Mouse (Mus musculus): Measurements from ENCODE around the gene Dad1.

The Dad1 gene

DNA sequence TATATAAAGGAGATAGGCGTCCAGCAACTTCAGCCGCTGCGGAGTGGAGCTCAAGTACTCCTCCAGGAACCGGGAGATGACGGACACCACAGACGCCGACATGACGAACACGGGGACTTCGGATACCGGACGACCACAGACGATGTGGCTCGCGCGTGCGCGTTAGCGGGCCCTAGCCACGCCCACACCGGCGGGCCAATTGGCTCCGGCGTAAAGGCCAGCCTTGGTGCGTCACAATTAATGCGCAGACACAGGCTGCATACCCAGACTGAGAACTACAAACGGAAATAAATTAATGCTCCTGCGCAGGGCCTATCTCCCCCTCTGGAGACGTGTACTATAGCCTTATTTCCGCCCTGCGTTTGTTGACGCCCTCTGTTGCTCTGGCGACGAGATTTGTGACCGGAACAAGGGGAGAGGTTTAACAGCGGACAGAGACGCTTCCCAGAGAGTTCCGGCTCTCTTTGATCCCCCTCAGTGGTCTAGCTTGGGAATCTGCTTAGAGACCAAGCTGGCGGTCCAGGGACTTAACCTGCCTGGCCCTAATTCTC lies at the start of gene Dad1, which contains the start of gene Abhd4:
Gene Dad1, minus strand, starts transcription at position 364 of the 551 bp plus-strand sequence.
Gene Abhd4, plus strand, starts transcription at position 448 of the 551 bp plus-strand sequence.
- TF ChIP-seq NANOG (IDR thresholded peaks at IDR 0.05; ENCODE audit: borderline replicate concordance, low read length) = no peak
- Histone ChIP-seq H3K9me3 (ENCODE audit: low read length) (no peaks in the 10 kb centered on the region), H3K27me3 (ENCODE audit: insufficient read depth, low read length) (no peaks in the 10 kb centered on the region), H3K4me1 (replicated peaks; ENCODE audit: low read depth, low read length) (peaks cover 48% of the 10 kb centered on the region), H3K36me3 (ENCODE audit: insufficient read depth, low read length) (peaks cover 32% of the 10 kb centered on the region), H3K4me3 (replicated peaks; ENCODE audit: low read length) (peak within 1 kb of the TSS; percentile 98)

DNA sequence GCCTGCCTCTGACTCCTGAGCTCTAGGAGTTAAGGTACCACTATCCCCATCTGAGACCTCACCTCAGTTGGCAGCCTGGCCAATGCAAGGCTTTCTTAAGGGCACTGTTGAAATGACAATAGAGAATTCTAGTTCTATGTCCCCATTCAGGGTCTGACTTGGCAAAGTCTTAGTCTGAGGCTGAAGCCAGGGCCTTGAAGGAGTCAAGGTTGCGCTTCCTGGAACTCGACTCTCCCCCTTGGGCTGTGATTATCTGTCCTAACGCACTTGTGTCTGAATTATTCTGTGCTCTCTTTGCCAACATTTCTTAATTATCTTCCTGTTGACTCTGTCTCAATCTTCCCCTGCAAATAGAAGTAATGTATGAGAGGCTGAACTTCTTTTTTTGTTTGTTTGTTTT lies 46.8 kb upstream of the Dad1 start:
- no peak overlapping the region for H3K4me3 ChIP-seq (replicated peaks; ENCODE audit: low read length)
- H3K27me3 ChIP-seq (ENCODE audit: insufficient read depth, low read length) = no peaks in the 10 kb centered on the region
- no peaks in the 10 kb centered on the region for H3K4me1 ChIP-seq (replicated peaks; ENCODE audit: low read depth, low read length)
- no peak for TF ChIP-seq POU5F1 (IDR thresholded peaks at IDR 0.05; ENCODE audit: borderline replicate concordance, low read length)
- no peak for TF ChIP-seq CTCF (conservative IDR thresholded peaks at IDR 0.05; ENCODE audit: low read length)
- H3K36me3 ChIP-seq (ENCODE audit: insufficient read depth, low read length) = no peaks in the 10 kb centered on the region
- H3K9me3 ChIP-seq (ENCODE audit: low read length) = no peaks in the 10 kb centered on the region

DNA sequence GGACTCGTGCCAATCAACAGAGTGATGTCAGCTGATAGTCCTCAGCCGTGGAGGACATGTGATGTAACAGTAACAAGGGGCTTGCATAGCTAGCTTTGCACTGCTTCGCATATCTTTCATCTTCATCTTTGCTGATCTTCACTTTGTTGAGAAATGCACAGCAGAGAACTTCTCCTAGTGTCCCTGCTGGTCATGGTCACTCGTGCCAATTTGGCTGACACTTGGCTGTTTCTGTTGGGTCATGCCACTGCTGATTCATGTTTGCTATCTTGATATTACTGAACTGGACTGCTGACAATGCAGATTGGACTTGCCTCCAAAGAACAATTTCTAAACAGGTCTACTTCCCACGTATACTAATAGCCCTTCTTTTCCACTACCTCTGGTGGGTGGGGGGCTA lies 46.2 kb upstream of the Dad1 start:
- no peak for TF ChIP-seq POU5F1 (IDR thresholded peaks at IDR 0.05; ENCODE audit: borderline replicate concordance, low read length)
- no peak for TF ChIP-seq CTCF (conservative IDR thresholded peaks at IDR 0.05; ENCODE audit: low read length)
- TF ChIP-seq NANOG (IDR thresholded peaks at IDR 0.05; ENCODE audit: borderline replicate concordance, low read length) = no peak
- no peaks in the 10 kb centered on the region for H3K36me3 ChIP-seq (ENCODE audit: insufficient read depth, low read length)
- no peaks in the 10 kb centered on the region for H3K27me3 ChIP-seq (ENCODE audit: insufficient read depth, low read length)
- no peaks in the 10 kb centered on the region for H3K4me1 ChIP-seq (replicated peaks; ENCODE audit: low read depth, low read length)
- H3K9me3 ChIP-seq (ENCODE audit: low read length) = no peaks in the 10 kb centered on the region
- H3K4me3 ChIP-seq (replicated peaks; ENCODE audit: low read length) = no peak overlapping the region

DNA sequence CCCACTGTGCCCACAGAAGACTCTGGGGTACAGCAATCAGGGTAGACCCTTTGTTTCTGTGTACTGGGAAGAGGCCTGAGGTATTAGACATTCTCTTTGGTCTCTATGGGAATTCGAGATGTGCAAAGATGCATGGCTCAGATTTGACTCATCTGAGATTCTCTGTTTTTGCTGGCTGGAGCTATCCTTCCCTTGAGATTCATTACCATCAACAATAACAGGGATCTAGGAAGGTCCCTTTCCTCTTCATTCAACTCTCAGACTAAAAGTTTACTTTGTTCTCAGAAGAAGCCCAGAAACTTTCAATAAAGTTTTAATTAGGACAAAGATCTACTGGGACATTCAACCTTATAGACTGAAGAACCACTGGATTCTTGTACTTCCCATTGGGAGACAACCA lies 30.9 kb upstream of the Dad1 start, which contains the start of gene Olfr49:
Gene Olfr49, minus strand, starts transcription at position 101 of the 400 bp plus-strand sequence.
- Histone ChIP-seq H3K4me3 (replicated peaks; ENCODE audit: low read length) (no peak within 1 kb of the TSS), H3K27me3 (ENCODE audit: insufficient read depth, low read length) (0 out of 2 replicates have a peak, but pooled peaks cover 2% of the 10 kb centered on the region), H3K36me3 (ENCODE audit: insufficient read depth, low read length) (no peaks in the 10 kb centered on the region), H3K9me3 (ENCODE audit: low read length) (no peaks in the 10 kb centered on the region), H3K4me1 (replicated peaks; ENCODE audit: low read depth, low read length) (no peaks in the 10 kb centered on the region)
- TF ChIP-seq POU5F1 (IDR thresholded peaks at IDR 0.05; ENCODE audit: borderline replicate concordance, low read length) (no peak), NANOG (IDR thresholded peaks at IDR 0.05; ENCODE audit: borderline replicate concordance, low read length) (no peak), CTCF (conservative IDR thresholded peaks at IDR 0.05; ENCODE audit: low read length) (no peak)

DNA sequence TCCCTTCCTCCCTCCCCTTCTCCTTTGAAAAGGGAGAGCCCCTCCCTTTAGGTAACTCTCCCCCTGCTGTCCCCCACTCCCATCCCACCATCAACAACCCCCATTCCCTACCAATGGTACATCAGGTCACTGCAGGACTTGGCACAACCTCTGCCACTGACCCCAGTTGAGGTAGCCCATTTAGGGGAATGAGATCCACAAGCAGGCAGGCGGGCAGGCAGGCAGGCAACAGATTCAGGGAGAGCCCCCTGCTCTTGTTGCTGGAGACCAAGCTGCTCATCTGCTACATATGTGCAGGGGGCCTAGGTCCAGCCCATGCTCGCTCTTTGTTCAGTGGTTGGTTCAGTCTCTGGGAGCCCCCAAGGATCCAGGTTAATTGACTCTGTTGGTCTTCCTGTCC lies 22.5 kb upstream of the Dad1 start:
- no peaks in the 10 kb centered on the region for H3K27me3 ChIP-seq (ENCODE audit: insufficient read depth, low read length)
- H3K36me3 ChIP-seq (ENCODE audit: insufficient read depth, low read length) = no peaks in the 10 kb centered on the region
- TF ChIP-seq NANOG (IDR thresholded peaks at IDR 0.05; ENCODE audit: borderline replicate concordance, low read length) (no peak), CTCF (conservative IDR thresholded peaks at IDR 0.05; ENCODE audit: low read length) (no peak), POU5F1 (IDR thresholded peaks at IDR 0.05; ENCODE audit: borderline replicate concordance, low read length) (no peak)

DNA sequence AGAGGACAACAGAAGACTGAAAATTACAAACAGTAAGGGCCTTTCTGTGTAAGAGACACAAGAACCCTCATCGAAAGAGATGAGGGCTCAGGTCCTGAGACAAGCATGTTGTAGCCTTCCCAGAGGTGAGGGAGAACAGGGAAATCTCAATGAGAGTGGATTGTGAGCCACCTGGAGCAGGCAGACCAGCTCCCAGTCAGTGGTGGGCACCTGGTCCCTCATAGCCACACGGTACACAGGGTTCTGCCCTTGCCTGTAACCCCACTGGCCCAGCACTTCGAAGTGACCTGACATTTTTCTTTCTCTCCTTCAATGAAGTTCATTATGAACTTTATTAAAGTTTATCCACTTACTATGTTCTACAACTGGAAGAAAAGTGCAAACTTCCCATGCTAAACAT lies 18.8 kb upstream of the Dad1 start:
- no peaks in the 10 kb centered on the region for H3K4me1 ChIP-seq (replicated peaks; ENCODE audit: low read depth, low read length)
- no peaks in the 10 kb centered on the region for H3K27me3 ChIP-seq (ENCODE audit: insufficient read depth, low read length)
- TF ChIP-seq NANOG (IDR thresholded peaks at IDR 0.05; ENCODE audit: borderline replicate concordance, low read length) (no peak), CTCF (conservative IDR thresholded peaks at IDR 0.05; ENCODE audit: low read length) (no peak), POU5F1 (IDR thresholded peaks at IDR 0.05; ENCODE audit: borderline replicate concordance, low read length) (no peak)
- H3K36me3 ChIP-seq (ENCODE audit: insufficient read depth, low read length) = peaks cover 14% of the 10 kb centered on the region
- no peak overlapping the region for H3K4me3 ChIP-seq (replicated peaks; ENCODE audit: low read length)
- no peaks in the 10 kb centered on the region for H3K9me3 ChIP-seq (ENCODE audit: low read length)

More for the DNA sequence above, 22.5 kb upstream of the Dad1 start:
- H3K4me3 ChIP-seq (replicated peaks; ENCODE audit: low read length) = no peak overlapping the region
- H3K4me1 ChIP-seq (replicated peaks; ENCODE audit: low read depth, low read length) = no peaks in the 10 kb centered on the region
- no peaks in the 10 kb centered on the region for H3K9me3 ChIP-seq (ENCODE audit: low read length)

DNA sequence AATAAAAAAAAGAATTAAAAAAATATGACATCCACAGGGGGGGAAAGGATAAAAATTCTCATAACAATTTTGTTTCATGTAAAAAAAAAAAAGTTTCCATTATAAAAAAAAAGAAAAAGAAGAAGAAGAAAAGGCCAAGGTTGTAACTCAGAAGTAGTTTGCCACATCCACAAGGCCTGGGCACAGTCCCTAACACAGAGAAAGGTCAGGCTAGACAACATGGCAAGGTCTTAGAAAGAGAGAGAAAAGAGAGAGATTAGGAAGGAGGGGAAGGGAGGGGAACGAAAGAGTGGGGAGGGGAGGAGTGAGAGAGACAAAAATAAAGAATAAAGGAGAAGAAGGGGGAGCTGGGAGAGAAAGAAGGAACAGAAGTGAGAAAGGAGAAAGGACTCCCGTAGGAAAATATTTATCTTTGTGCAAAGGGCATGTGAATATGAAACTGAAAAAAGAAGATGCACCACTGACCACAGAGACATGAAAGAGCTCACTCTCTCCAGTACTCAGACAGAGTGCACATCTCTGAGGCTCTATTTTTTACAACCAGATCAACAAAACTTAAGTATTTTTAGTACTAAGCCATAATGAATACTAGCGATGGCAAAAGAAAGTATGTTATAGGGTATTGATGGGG lies 18.2 kb upstream of the Dad1 start:
- no peaks in the 10 kb centered on the region for H3K27me3 ChIP-seq (ENCODE audit: insufficient read depth, low read length)
- H3K4me3 ChIP-seq (replicated peaks; ENCODE audit: low read length) = no peak overlapping the region
- TF ChIP-seq POU5F1 (IDR thresholded peaks at IDR 0.05; ENCODE audit: borderline replicate concordance, low read length) = no peak
- no peak for TF ChIP-seq NANOG (IDR thresholded peaks at IDR 0.05; ENCODE audit: borderline replicate concordance, low read length)
- TF ChIP-seq CTCF (conservative IDR thresholded peaks at IDR 0.05; ENCODE audit: low read length) = no peak
- H3K4me1 ChIP-seq (replicated peaks; ENCODE audit: low read depth, low read length) = no peaks in the 10 kb centered on the region
- H3K9me3 ChIP-seq (ENCODE audit: low read length) = no peaks in the 10 kb centered on the region
- peaks cover 20% of the 10 kb centered on the region for H3K36me3 ChIP-seq (ENCODE audit: insufficient read depth, low read length)

DNA sequence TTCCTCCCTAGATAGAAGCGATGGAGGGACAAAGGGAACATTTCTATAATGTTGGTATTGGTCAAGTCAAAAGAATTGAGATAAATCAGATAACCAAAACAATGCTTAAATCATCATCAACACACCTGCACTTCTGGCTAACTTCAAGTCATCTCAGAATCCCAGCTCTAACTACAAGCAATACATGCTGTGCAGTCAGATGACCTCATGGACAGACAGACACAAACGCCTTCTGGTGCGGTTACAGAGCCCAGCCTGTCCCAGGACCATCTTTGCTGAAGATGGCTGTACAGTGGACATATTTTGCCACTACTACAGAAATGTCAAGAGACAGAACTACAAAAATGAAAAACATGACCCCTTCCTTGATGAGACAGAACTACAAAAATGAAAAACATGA lies 16.5 kb upstream of the Dad1 start:
- Histone ChIP-seq H3K9me3 (ENCODE audit: low read length) (no peaks in the 10 kb centered on the region), H3K4me1 (replicated peaks; ENCODE audit: low read depth, low read length) (peaks cover 6% of the 10 kb centered on the region), H3K27me3 (ENCODE audit: insufficient read depth, low read length) (no peaks in the 10 kb centered on the region), H3K36me3 (ENCODE audit: insufficient read depth, low read length) (peaks cover 31% of the 10 kb centered on the region), H3K4me3 (replicated peaks; ENCODE audit: low read length) (no peak overlapping the region)
- TF ChIP-seq POU5F1 (IDR thresholded peaks at IDR 0.05; ENCODE audit: borderline replicate concordance, low read length) (no peak), NANOG (IDR thresholded peaks at IDR 0.05; ENCODE audit: borderline replicate concordance, low read length) (no peak), CTCF (conservative IDR thresholded peaks at IDR 0.05; ENCODE audit: low read length) (no peak)

DNA sequence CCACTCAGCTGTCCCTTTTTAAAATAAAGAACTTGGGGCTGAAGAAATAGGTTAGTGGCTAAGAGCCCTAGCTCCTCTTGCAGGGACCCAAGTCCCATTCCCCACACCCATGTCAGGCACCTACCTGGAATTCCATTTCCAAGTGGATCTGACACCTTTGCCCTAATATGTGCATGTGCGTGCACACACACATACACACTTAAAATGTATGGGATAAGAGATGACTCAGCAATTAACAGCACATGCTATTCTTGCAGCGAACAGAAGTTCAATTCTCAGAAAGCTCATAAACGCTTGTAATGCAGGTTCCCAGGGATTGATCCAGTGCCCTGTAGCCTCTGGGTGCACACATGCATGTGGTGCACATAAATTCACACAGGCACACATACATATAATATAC lies 15.7 kb upstream of the Dad1 start:
- peaks cover 14% of the 10 kb centered on the region for H3K4me1 ChIP-seq (replicated peaks; ENCODE audit: low read depth, low read length)
- H3K27me3 ChIP-seq (ENCODE audit: insufficient read depth, low read length) = no peaks in the 10 kb centered on the region
- no peaks in the 10 kb centered on the region for H3K9me3 ChIP-seq (ENCODE audit: low read length)
- no peak overlapping the region for H3K4me3 ChIP-seq (replicated peaks; ENCODE audit: low read length)
- TF ChIP-seq CTCF (conservative IDR thresholded peaks at IDR 0.05; ENCODE audit: low read length) (no peak), POU5F1 (IDR thresholded peaks at IDR 0.05; ENCODE audit: borderline replicate concordance, low read length) (no peak), NANOG (IDR thresholded peaks at IDR 0.05; ENCODE audit: borderline replicate concordance, low read length) (no peak)
- peaks cover 39% of the 10 kb centered on the region for H3K36me3 ChIP-seq (ENCODE audit: insufficient read depth, low read length)
